Mouse (Mus musculus): Measurements from ENCODE around the gene Siah3.

Siah3 gene

DNA sequence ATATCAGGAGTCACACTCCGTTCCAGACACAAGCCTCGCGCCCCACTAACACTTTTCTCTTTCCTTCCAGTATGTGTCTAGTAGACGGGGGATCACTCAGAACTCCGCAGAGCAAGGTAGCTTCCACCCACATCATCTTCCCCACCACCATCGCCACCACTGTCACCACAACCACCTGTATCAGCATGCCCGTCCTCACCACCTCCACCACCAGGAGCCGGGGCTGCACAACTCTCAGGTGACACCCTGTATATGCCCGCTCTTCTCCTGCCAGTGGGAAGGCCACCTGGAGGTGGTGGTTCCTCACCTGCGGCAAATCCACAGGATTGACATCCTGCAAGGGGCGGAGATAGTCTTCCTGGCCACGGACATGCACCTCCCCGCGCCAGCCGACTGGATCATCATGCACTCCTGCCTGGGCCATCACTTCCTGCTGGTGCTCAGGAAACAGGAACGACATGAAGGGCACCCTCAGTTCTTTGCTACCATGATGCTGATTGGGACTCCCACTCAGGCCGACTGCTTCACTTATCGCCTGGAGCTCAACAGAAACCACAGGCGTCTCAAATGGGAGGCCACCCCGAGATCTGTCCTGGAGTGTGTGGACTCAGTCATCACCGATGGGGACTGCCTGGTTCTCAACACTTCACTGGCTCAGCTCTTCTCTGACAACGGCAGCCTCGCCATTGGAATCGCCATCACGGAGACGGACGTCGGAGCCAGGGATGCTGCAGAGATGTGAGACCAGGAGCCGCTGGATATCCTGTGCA, 69.8 kb downstream of the Siah3 start:
- no peak for DNase-seq

DNA sequence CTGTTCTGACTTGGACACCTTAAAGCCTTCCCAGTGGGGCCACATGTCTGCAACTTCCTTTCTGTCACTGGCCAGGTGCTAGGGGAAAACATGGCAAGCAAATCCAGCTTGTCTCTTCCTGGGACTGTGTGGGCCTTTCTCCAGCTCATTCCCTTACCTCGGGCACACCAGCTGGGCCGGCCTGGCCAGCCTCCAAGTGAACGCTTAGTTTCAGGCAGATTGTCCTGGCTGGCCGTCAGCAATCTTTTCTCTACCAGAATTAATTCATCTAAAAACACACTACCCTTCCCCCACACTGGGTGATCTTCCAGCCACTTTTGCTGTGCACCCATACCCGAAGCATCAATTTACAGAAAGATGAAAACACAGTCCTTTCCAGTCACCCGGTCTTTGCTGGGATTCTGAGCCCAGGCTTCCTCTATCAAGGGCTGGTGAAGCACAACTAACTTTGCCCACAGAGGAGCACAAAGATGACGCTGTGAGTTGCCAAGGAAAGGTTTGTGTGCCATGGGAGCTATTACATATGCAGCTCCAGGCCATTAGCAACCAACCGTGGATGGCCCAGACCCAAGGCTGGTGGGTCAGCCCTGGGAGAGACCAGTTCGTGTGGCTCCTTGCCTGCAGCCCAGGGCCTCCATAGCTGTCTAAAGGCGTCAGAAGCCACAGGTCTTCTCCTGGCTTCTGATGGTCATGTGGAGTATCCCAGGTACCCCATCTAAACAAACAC, 71.8 kb downstream of the Siah3 start:
- peak; percentile 86 for DNase-seq

DNA sequence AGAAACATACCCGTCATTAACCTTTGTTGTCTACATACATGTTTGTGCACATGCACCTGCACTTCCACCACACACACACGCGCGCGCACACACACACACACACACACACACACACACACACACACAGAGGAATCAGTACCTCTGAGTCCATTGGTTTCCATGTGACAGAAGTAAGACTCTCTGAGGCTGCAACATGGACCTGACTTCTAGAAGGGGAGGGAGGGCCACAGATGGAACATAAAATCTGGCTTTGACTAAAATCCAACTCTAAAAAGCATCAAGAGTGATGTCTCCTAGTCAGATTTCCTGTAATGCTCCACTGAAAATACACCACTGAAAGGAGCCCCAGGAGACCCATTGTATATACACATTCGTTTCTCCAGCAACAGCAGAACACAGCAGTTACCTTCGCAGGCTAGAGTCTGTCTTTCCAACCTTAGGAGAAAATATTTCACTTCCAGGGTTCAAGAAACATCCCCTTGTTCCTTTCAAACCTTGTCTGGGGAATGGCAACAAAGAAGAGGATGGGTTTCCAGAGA, 75.1 kb downstream of the Siah3 start:
- no peak for DNase-seq

DNA sequence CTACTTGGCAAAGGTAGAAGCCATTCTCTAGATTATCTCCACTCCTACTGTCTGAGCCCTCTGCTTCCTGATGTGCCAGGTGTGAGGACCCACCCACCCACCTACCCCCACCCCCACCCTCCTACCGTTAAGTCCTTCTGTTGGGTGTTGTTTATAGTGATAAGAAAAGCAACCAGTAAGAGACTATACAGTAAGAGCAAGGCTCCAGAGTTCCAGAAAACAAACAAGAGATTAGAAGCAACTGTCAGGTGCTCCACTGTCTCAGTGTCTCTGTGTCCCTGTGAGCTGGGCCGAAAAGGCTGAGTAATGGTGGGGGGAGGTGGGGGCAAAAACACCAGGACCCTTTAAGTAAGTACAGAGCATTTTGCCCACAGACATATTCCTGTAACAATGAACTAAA, 83.4 kb downstream of the Siah3 start:
- no peak for DNase-seq

DNA sequence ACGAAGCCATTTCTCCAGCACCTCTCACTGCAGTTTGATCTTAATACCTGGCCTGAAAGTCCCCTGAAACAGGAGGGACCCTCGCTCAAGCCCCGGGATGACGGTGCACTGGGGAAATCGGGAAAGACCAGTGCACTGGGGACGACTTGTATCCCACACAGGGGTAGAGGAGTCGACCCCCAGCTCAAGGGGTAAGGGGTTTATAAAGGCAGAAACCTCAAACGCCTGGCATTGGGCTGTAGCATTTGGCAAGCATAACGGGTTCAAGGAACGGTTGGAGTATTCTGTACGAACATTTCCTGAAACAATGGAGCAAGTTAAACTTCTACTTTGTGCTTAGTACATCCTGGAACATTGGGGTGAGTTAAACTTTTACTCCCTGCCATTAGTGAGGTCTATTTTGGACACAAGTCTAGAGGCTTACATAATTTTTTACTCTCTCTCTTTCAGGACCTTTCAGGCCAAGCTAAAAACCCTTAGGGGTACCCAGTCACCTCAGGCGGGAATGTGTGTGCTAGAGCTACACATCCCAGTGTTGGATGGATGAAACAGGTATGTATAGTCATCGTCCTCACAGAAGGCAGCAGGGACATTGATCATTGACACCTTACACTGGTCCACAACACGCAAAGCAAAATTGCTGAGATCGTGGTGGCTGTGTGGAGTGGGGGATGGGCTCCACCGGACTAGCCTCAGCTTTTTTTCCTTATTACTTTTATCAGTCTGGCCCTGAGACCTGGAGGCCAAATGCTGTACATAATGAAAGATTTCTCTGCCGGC, 84.6 kb downstream of the Siah3 start:
- no peak for DNase-seq

DNA sequence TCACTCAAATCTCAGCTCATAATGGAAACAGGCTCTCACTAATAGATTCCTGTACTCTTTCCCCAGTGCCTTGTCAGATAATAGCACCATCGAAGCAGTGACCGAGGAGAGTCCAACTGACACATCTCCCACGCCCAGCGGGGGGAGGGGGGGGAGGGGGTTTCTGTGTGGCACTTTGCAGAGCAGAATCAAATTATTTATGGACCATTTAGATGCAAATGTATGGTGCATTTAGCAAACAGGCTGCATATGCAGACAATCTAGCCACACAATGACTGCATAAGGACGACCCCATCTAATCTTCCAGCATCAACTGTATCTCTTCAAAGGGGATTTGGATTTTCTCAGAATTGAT, 85.2 kb downstream of the Siah3 start:
- DNase-seq, result no peak

DNA sequence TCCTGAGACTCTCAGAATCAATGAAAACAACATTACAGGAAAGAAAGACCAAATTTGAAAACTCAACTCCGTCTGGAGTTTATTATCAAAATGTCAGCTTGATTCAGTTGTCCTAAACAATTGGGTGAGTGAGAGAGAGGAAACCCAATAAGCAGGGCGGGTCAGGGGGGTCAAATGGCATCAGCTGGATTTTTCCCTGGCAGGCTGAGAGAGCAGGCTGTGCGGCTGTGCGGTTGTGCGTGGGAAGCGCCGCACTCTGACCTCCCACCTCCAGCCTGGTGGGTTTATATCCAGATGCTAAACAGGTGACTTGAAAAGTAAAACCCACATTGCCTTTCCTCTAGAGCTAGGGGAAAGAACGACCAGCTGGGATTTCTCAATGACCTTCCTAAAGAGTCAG, 85.9 kb downstream of the Siah3 start:
- no peak for DNase-seq

DNA sequence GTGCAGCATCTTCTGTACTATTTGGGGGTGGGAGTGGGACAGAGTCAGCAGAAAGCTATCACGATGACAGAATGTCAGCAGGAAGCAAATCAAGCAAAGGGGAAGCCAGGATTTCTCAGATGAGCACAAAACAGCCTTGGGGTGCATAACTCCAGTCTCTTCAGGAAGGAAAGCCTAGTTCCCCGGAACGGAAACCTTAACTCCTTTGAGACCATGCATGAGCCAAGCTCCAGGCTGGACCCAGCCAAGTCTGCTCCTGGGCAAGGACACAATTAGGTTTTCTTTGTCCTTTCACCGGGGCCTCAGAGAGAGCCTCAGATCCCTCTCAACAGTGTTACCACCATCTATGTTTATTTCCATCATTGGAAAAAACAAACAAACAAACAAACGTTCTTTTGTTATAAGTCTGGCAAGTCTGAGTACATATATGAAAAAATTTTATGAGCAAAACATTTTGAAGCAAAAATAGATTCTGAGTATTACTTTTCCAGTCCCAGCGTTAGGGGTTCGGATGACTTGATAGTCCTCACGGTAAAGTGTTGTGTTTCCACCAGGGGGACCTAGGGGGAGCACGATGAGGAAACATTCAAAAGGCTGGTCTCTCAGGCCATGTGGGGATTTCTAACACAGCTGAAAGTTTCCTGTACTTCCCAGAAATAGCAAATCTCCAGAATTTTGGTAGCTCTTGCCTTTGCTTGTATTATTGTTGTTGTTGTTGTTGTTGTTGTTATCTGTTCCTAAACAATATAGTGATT, 106.0 kb downstream of the Siah3 start:
- no peak for DNase-seq

DNA sequence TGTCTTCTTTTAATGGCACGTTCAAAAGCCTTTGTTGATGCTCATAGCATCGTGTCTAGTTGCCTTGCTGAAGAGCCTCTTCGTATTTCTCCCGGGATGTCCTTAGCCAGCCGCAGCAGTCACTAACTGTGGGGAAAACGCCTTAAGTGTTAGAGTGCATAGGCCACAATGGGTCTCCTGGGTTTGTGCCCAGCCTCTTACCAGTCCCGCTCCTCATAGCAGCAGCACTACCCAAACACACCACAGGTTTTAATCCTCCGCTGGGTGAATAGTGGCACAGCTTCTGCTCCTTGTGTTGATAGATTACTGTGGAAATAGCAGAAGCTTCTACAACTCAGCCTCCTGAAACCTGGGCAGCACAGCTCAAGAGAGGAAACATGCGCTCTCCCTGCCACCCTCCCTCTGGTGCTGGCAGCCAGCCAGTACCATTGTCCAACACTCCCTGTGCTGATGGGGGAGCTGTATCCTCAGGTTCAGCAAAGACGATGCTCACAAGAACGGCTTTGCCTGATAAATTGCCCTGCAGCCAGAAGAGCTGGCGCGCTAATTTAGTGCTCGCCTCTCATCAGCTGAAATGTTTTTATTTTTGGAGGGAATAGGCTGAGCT, 109.9 kb downstream of the Siah3 start:
- DNase-seq, result peak; percentile 67

DNA sequence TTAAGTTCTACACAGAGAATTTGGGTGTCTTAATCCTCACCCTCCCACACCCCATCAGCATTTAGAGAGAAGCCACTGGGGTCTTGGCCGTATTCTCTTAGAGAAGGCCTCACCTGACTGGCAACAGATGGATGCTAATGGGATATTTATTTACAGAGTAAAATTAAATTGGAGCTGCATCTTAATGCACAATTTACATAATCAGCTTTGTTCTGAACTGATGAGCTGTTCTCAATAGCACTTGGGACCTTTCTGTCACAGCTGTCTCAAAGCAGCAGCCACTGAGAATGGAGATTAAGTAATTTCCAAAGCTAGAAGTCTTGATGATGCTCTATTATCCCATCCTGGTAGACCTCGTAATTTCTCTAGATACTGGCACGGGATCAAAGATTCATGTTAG, 110.5 kb downstream of the Siah3 start:
- no peak for DNase-seq

DNA sequence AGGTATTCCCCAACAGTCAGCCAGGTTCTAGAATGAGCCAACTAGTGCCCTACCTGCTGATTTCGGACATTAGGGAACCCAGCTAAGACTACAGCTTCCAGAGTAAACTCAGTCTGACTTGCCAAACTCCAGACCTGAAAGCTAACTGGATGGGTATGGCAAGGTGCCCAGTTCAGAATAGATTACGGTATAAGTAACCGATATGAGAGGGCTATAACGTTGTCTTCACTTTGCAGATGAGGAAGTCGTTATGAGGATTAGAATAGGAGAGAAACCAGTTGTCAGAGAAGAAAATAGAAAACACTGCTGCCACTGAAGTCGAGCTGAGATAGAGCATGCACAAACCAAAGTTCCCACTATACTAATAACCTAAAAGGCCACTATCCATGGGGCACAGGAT, 123.2 kb downstream of the Siah3 start:
- DNase-seq, result no peak
